Mouse (Mus musculus): Measurements from ENCODE around the gene Eif4ebp2. TPM values are rescaled to one million over a fixed set of nuclear protein-coding genes. Genes with fewer than 3 reads are reported as not detected.

The Eif4ebp2 gene
- 21.0 TPM for polyA plus RNA-seq (2017; shearing (Covaris generic))

GRCm38 (mm10) chr10:61452645-61453044, at the start of gene Eif4ebp2:
Gene Eif4ebp2, minus strand, starts transcription at chr10:61452661.

GRCm38 (mm10) chr10:61475594-61476439, 23.4 kb upstream of the Eif4ebp2 start, which contains the start of gene Lrrc20:
Gene Lrrc20, plus strand, starts transcription at chr10:61475801.

DNA sequence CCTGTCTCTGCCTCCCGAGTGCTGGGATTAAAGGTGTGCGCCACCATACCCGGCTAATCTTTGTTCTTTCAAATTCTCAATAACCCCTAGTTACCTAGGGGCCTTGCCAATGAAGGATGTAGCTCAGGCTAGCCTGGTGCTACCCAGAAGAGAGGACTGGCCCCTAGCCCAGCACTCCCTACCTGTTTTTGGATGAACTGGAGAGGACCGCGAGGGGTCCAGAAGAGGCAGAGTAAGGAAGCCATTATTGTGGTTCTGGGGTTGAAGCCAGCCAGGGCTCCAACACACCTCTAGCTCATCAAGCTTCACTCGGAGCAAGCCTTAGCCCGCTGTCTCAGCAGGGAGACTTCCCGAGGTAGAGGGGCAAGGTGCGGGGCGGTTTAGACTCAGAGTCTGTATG, 34.8 kb downstream of the Eif4ebp2 start, which contains the start of gene Nodal:
Gene Nodal (plus strand): TSS at position 301 of the 400 bp plus-strand sequence.

DNA sequence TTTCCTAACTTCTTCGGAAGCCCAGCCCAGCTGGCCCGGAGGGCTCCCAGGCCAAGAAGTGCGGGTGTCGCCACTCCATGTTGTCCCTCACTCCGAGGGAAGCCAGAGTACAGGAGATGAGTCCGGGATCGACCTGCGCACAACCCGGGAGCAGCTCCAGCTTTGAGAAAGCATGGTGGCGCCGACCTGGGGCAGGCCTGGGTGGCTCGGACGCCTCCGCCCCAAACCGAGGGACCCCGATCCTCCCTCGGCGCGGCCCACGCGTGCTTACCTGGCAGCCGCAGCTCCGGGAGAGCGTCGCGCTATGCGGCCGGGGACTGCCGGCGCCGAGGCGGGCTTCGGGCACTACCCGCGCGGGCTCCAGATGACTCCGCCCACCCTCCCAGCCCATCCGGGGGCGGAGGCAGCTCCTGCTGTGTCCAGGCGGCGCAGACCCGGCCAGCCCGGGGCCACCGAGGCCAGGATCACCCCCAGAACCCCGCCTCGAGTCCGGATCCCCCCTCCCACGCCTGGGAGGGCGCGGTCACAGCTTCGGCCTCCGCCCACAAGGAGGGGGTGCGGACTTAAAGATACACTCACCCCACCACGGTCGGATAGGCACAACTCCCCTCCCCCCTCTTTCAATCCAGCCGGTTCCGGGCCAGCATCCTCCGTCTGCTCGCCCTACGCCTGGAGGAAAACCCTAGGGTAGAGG, 69.3 kb downstream of the Eif4ebp2 start, which contains the start of gene Pald1:
Gene Pald1 (minus strand): TSS at position 510 of the 694 bp plus-strand sequence.

Other genes with a start within 250 kb of the Eif4ebp2 start
- gene Adamts14, start 179.2 kb downstream of the Eif4ebp2 start, polyA plus RNA-seq (2017; shearing (Covaris generic)): 0.06 TPM
- 9.2 TPM for gene Prf1, start 154.8 kb downstream of the Eif4ebp2 start, polyA plus RNA-seq (2017; shearing (Covaris generic))
- 0.26 TPM for gene Pald1, start 69.1 kb downstream of the Eif4ebp2 start, polyA plus RNA-seq (2017; shearing (Covaris generic))
- not detected for gene Nodal, start 34.7 kb downstream of the Eif4ebp2 start, polyA plus RNA-seq (2017; shearing (Covaris generic))
- gene Lrrc20, start 23.1 kb upstream of the Eif4ebp2 start, polyA plus RNA-seq (2017; shearing (Covaris generic)): 8.3 TPM
- not detected for gene Npffr1, start 142.8 kb upstream of the Eif4ebp2 start, polyA plus RNA-seq (2017; shearing (Covaris generic))
- gene Ppa1, start 195.9 kb upstream of the Eif4ebp2 start, polyA plus RNA-seq (2017; shearing (Covaris generic)): 73.2 TPM
- gene Sar1a, start 227.6 kb upstream of the Eif4ebp2 start, polyA plus RNA-seq (2017; shearing (Covaris generic)): 145 TPM
- gene Tysnd1, start 242.9 kb upstream of the Eif4ebp2 start, polyA plus RNA-seq (2017; shearing (Covaris generic)): 32.1 TPM